Mouse (Mus musculus) midbrain, postnatal 0 days (tissue): Measurements from ENCODE around the gene Wdr5. TPM values are rescaled to one million over a fixed set of nuclear protein-coding genes. Genes with fewer than 3 reads are reported as not detected.
"Not testable (repeated sequence)": the region's sequence is repeated elsewhere in the genome, so short reads cannot be mapped to it uniquely, and the experiment has no call there.

ENCODE experiments used
- ATAC-seq: fragments of 200-750 bp; cut with Nextera tagmentation; 2 replicates; pipeline ENCODE4 v1.8.0; 2017; ENCODE audit warnings: moderate number of reproducible peaks, mild to moderate bottlenecking, moderate TSS enrichment, moderate library complexity; ENCODE audit not compliant: low FRiP score
- DNase-seq: peaks from one replicate; pipeline ENCODE4 v3.0.0-alpha.2; 2015; ENCODE audit warnings: low spot score
- H3K27ac ChIP-seq: fragments of 300-500 bp; sonication (generic); 2 replicates; pipeline ENCODE4 v1.5.1; 2014; ENCODE audit warnings: low read depth, mild to moderate bottlenecking, low read length, mixed read lengths
- H3K27me3 ChIP-seq: fragments of 300-500 bp; sonication (generic); 2 replicates; pipeline ENCODE4 v1.6.1; 2014; ENCODE audit warnings: low read length, control low read depth, mixed read lengths; ENCODE audit not compliant: insufficient read depth
- H3K36me3 ChIP-seq: fragments of 300-500 bp; sonication (generic); 2 replicates; pipeline ENCODE4 v1.6.1; 2014; ENCODE audit warnings: low read length, control low read depth, mixed read lengths; ENCODE audit not compliant: insufficient read depth
- H3K4me1 ChIP-seq: fragments of 300-500 bp; sonication (generic); 2 replicates; pipeline ENCODE4 v1.6.1; 2014; ENCODE audit warnings: mild to moderate bottlenecking, control low read depth, antibody characterized with exemption, low read length, mixed read lengths; ENCODE audit not compliant: insufficient read depth
- H3K4me2 ChIP-seq: fragments of 300-500 bp; sonication (generic); 2 replicates; pipeline ENCODE4 v1.6.1; 2014; ENCODE audit warnings: low read depth, mild to moderate bottlenecking, low read length, mixed read lengths; ENCODE audit not compliant: poor library complexity, severe bottlenecking
- H3K4me3 ChIP-seq: fragments of 300-500 bp; sonication (generic); 2 replicates; pipeline ENCODE4 v1.5.1; 2014; ENCODE audit warnings: low read depth, mild to moderate bottlenecking, low read length, moderate library complexity
- H3K9ac ChIP-seq: fragments of 300-500 bp; sonication (generic); replicated peaks from 2 replicates; pipeline ENCODE4 v1.6.1; 2014; ENCODE audit warnings: mild to moderate bottlenecking, low read length, moderate library complexity, mixed read lengths; ENCODE audit not compliant: poor library complexity, severe bottlenecking
- H3K9me3 ChIP-seq: fragments of 300-500 bp; sonication (generic); 2 replicates; pipeline ENCODE4 v1.6.1; 2016; ENCODE audit warnings: low read length, control low read depth
- CTCF ChIP-seq: IDR thresholded peaks from 2 replicates; pipeline ENCODE4 v1.5.1; 2016; ENCODE audit warnings: antibody characterized with exemption, mild to moderate bottlenecking
- WGBS: fragments of 180-500 bp; shearing (Covaris S2); extraction: QIAGEN DNeasy Blood & Tissue Kit; methylation state at CpG from one replicate; pipeline ENCODE4 v1.1.7; 2014; 5-methylcytosine and 5-hydroxymethylcytosine counted together
- polyA plus RNA-seq: library from polyadenylated mRNA; unstranded; fragments of >200 nt; fragmentation: Nextera tagmentation; extraction: Ambion mirVana; gene quantifications from 2 replicates; pipeline ENCODE4 v1.2.1, GENCODE M21; 2015
- total RNA-seq: library from RNA; depleted of rRNA; stranded (reverse); fragments of >200 nt; gene quantifications from 2 replicates; pipeline ENCODE4 v1.2.3, GENCODE M21; 2014

Wdr5 gene
- total and polyA plus RNA-seq, 2 experiments from 2014 or later, result 34.5 to 48.9 TPM

DNA sequence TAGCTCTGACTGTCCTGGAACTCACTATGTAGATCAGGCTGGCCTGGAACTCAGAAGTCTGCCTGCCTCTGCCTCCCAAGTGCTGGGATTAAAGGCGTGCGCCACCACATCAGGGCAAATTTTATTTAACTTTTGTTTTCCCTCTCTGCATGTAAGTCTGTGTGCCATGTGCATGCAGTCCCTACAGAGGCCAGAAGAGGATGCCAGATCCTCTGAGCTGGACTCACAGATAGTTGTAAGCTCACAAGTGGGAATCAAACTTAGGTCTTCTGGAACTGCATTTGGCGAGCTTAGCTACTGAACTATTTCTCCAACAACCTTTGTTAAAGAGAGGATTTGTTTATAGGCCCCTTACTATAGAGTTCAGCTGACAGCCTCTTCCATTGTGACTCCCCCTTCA lies 3.3 kb downstream of the Wdr5 start:
- Histone ChIP-seq H3K9me3 (no peaks in the 10 kb centered on the region), H3K27ac (no peak overlapping the region), H3K36me3 (peaks cover 24% of the 10 kb centered on the region), H3K9ac (no peak overlapping the region), H3K4me2 (no peak overlapping the region), H3K4me3 (no peak overlapping the region), H3K4me1 (peaks cover 15% of the 10 kb centered on the region), H3K27me3 (no peaks in the 10 kb centered on the region)
- WGBS, result 94% methylated on average over 3 of the region's 3 CpGs
- ATAC-seq (no peak), DNase-seq (peak; percentile 15)
- peak; percentile 62 for TF ChIP-seq CTCF

DNA sequence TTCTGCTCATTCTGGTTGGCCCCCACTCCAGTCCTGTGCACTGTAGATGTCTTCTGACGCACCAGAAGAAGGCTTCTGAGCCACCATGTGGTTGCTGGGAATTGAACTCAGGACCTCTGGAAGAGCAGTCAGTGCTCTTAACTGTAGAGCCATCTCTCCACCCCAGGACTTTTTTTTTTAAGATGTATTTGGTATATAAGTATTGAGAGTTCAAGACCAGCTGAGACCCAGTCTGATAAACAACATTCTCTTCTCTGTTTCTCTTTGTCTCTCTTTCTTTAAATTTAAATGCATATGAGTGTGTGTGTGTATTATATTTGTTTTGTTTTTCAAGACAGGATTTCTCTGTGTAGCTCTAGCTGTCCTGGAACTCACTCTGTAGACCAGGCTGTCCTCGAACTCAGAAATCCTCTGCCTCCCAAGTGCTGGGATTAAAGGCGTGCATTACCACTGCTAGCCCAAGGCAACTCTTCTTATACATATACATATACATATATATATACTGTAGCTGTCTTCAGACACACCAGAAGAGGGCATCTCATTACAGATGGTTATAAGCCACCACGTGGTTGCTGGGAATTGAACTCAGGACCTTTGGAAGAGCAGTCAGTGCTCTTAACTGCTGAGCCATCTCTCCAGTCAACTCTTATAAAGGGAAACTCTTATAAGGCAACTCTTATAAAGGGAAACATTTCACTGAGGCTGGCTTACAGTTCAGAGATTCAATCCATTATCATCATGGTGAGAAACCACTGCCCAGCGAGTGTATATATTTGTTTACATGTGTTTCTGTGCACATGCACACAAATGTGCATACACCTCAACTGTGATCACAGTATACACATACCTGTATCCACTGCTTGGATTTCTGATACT lies 23.7 kb downstream of the Wdr5 start:
- not testable (repeated sequence) for ATAC-seq, H3K27me3 ChIP-seq, H3K4me1 ChIP-seq, H3K9me3 ChIP-seq, DNase-seq
- peak overlapping the region; percentile 41 for H3K4me2 ChIP-seq
- peak overlapping the region; percentile 42 for H3K4me3 ChIP-seq
- 61% methylated on average over 5 of the region's 5 CpGs for WGBS
- H3K9ac ChIP-seq, result 0 out of 2 replicates have a peak overlapping the region, but pooled peaks have one; percentile 24
- H3K36me3 ChIP-seq, result peaks cover 21% of the 10 kb centered on the region
- H3K27ac ChIP-seq, result peak overlapping the region; percentile 82

DNA sequence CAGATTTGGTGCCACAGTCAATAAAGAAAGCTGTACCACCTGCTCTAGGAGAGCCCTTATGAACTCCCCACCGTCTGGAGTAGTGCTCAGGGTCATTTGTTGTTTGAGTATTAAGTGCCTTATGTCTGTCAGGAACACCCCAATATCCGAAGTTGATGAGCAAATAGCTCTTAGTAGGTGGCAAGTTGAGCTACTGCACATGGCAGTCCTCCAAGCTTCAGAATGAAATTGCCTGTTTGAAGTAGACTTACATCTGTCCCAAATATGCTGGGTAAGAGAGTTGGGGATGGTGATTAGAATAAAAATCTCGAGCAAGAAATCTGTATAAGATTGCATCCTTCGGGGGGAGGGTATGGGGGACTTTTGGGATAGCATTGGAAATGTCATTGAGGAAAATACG lies 24.4 kb downstream of the Wdr5 start:
- peak overlapping the region; percentile 42 for H3K4me3 ChIP-seq
- TF ChIP-seq CTCF, result no peak
- WGBS, result 12% methylated on average over 5 of the region's 5 CpGs
- peaks cover 15% of the 10 kb centered on the region for H3K36me3 ChIP-seq
- DNase-seq (peak; percentile 25), ATAC-seq (no peak)
- peak overlapping the region; percentile 41 for H3K4me2 ChIP-seq
- H3K4me1 ChIP-seq, result peaks cover 6% of the 10 kb centered on the region; the same call in 1 of the 2 replicates
- H3K9me3 ChIP-seq, result no peaks in the 10 kb centered on the region
- H3K27ac ChIP-seq, result peak overlapping the region; percentile 82
- H3K27me3 ChIP-seq, result no peaks in the 10 kb centered on the region
- 0 out of 2 replicates have a peak overlapping the region, but pooled peaks have one; percentile 24 for H3K9ac ChIP-seq

DNA sequence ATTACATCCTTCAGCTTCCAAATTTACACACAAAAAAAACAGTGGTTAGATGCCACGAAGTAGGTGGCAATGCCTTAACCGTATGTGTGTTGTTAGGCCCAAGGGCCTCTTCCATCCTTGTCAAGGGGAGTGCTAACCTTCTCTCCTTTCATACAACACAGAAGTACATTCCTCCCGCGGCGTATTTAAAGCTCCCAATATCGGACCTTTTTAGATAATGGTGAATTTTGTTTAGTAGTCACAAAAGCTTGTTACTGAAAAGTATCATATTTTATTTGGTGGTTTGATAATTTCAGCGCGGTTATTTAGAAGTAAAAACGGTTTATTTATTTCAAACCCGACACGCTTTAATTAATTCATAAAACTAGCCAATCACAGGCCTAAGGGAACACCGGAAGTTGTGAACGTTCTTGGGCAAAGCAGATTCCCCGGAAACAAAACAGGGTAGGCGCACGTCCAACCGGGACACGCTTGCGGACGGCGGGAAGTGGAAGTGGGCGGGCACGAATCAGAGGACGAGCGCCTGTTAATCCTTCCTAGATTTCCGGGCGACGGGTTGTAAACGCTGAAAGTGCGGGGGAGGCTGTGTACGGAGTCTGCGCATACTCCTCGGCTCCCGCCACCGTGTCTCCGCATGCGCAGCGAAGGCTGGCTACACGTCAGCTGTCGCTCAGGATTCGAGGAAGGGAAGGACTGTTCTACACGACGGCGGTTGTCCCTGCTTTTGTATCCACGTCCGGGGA lies 25.0 kb downstream of the Wdr5 start:
- peak overlapping the region; percentile 61 for H3K9ac ChIP-seq

DNA sequence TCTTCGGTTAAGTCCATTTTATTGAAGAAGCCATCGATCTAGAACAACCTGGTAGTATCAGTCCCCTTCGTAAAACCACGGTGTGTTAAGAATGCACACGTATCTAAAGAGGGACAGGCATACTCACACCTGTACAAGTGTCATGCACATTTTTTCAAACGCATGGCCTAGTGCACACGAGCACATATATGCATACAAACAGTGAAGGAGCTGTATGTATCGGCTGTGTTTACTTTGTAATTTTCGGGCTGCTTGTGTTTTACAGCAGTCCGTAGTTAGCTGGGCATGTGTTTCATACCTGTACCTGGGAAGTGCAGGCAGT lies 25.5 kb downstream of the Wdr5 start:
- no peak for TF ChIP-seq CTCF
- Histone ChIP-seq H3K36me3 (peaks cover 4% of the 10 kb centered on the region), H3K27me3 (no peaks in the 10 kb centered on the region), H3K9me3 (no peaks in the 10 kb centered on the region), H3K27ac (peak overlapping the region; percentile 87), H3K4me1 (peaks cover 6% of the 10 kb centered on the region; the same call in 1 of the 2 replicates), H3K4me2 (peak overlapping the region; percentile 64), H3K4me3 (peak overlapping the region; percentile 42), H3K9ac (peak overlapping the region; percentile 55)
- ATAC-seq (peak; percentile 17; the same call in 1 of the 2 replicates), DNase-seq (no peak)
- WGBS, result 30% methylated on average over 10 of the region's 10 CpGs

More for the DNA sequence above, 25.0 kb downstream of the Wdr5 start:
- no peaks in the 10 kb centered on the region for H3K9me3 ChIP-seq
- peak overlapping the region; percentile 87 for H3K27ac ChIP-seq
- no peak for TF ChIP-seq CTCF
- WGBS, result under 1% methylated on average over 46 of the region's 46 CpGs
- H3K4me2 ChIP-seq, result peak overlapping the region; percentile 64
- no peaks in the 10 kb centered on the region for H3K27me3 ChIP-seq
- peaks cover 9% of the 10 kb centered on the region for H3K36me3 ChIP-seq
- ATAC-seq (peak; percentile 95), DNase-seq (peak; percentile 99)
- peak overlapping the region; percentile 42 for H3K4me3 ChIP-seq
- H3K4me1 ChIP-seq, result peaks cover 6% of the 10 kb centered on the region; the same call in 1 of the 2 replicates
